ENCODE assay signal across 9 mouse cellular contexts in genomic region chr8:84067047-84067573, GRCm38 (mm10). TPM values are rescaled to one million over a fixed set of nuclear protein-coding genes. Genes with fewer than 3 reads are reported as not detected.
DNase-seq lines count a peak whose midpoint lies in the region; ATAC-seq and TF ChIP-seq lines count a peak whose summit lies in the region.
"Had no signal": no experiment of that assay in that cellular context is flagged by ENCODE, and none has a peak within 500 bp of the region (broad histone marks: within the 10 kb centered on the region; RNA-seq: fewer than 3 reads in every experiment).

No protein-coding gene starts in this region.

- H3K27me3 ChIP-seq in erythroblast, embryonic 14.5 days (ENCODE audit: control insufficient read depth) = no peaks in the 10 kb centered on the region
- H3K27me3 ChIP-seq in heart, embryonic 12.5 days (replicated peaks) = no peaks in the 10 kb centered on the region
- no peaks in the 10 kb centered on the region for H3K27me3 ChIP-seq in kidney, postnatal 0 days (ENCODE audit: insufficient read depth, low read length)
- no peaks in the 10 kb centered on the region for H3K27me3 ChIP-seq in liver, adult 2 months (ENCODE audit: control insufficient read depth, insufficient read depth, low read length)

- H3K4me1 ChIP-seq in erythroblast, embryonic 14.5 days (ENCODE audit: control insufficient read depth) = peaks cover 55% of the 10 kb centered on the region
- peaks cover 38% of the 10 kb centered on the region for H3K4me1 ChIP-seq in heart, embryonic 12.5 days (replicated peaks)
- peaks cover 32% of the 10 kb centered on the region for H3K4me1 ChIP-seq in kidney, postnatal 0 days (replicated peaks; ENCODE audit: insufficient read depth, low read length)
- H3K4me1 ChIP-seq in liver, adult 2 months (ENCODE audit: control insufficient read depth, insufficient read depth, low read length) = peaks cover 42% of the 10 kb centered on the region

- under 1% methylated on average over 57 of the region's 58 CpGs for whole genome bisulfite sequencing in heart, embryonic 12.5 days
- WGBS in kidney, postnatal 0 days = under 1% methylated on average over 44 of the region's 58 CpGs
- 1% methylated on average over 58 of the region's 58 CpGs for WGBS in liver, adult 2 months

- H3K9me3 ChIP-seq in erythroblast, embryonic 14.5 days (ENCODE audit: control insufficient read depth, low read length) = no peaks in the 10 kb centered on the region
- no peaks in the 10 kb centered on the region for H3K9me3 ChIP-seq in heart, embryonic 12.5 days (replicated peaks)
- no peaks in the 10 kb centered on the region for H3K9me3 ChIP-seq in kidney, postnatal 0 days (replicated peaks; ENCODE audit: low read length)

- H3K79me2 ChIP-seq in liver, adult 2 months (ENCODE audit: control insufficient read depth, insufficient read depth, low read length) = peaks cover 8% of the 10 kb centered on the region; the same call in 1 of the 2 replicates

- peak overlapping the region; percentile 90 for H3K9ac ChIP-seq in heart, embryonic 12.5 days
- H3K9ac ChIP-seq in kidney, postnatal 0 days (ENCODE audit: low read depth, low read length) = peak overlapping the region; percentile 92
- H3K9ac ChIP-seq in liver, adult 2 months (ENCODE audit: low read depth, low read length) = peak overlapping the region; percentile 70

- peak overlapping the region; percentile 91 for H3K4me3 ChIP-seq in erythroblast, embryonic 14.5 days (replicated peaks)
- H3K4me3 ChIP-seq in heart, embryonic 12.5 days = peak overlapping the region; percentile 97
- H3K4me3 ChIP-seq in kidney, postnatal 0 days (replicated peaks; ENCODE audit: low read depth, low read length) = peak overlapping the region; percentile 96
- peak overlapping the region; percentile 65 for H3K4me3 ChIP-seq in liver, adult 2 months (ENCODE audit: insufficient read depth, low read depth, low read length)

- no peak for TF ChIP-seq CTCF in kidney, postnatal 0 days (IDR thresholded peaks at IDR 0.05; ENCODE audit: low read depth)
- TF ChIP-seq CTCF in liver, adult 2 months (IDR thresholded peaks at IDR 0.05; ENCODE audit: low read depth, low read length) = no peak

- peak; percentile 83 for ATAC-seq in heart, embryonic 12.5 days (ENCODE audit: insufficient number of reproducible peaks, low FRiP score)
- peak; percentile 75 for ATAC-seq in kidney, postnatal 0 days (replicated peaks; ENCODE audit: low FRiP score, low read depth)
- peak; percentile 42 for ATAC-seq in monocyte, adult 5-6 weeks (replicated peaks; ENCODE audit: insufficient number of reproducible peaks, low FRiP score, low TSS enrichment, poor library complexity, severe bottlenecking)

- peak overlapping the region; percentile 96 for H3K27ac ChIP-seq in heart, embryonic 12.5 days (ENCODE audit: poor library complexity, severe bottlenecking)
- H3K27ac ChIP-seq in kidney, postnatal 0 days = peak overlapping the region; percentile 94
- H3K27ac ChIP-seq in liver, adult 2 months (replicated peaks; ENCODE audit: insufficient read depth, low read depth, low read length) = peak overlapping the region; percentile 45

- 0 out of 2 replicates have a peak, but pooled peaks have one; percentile 38 for TF ChIP-seq POLR2A in liver, adult 2 months (IDR thresholded peaks at IDR 0.05; ENCODE audit: extremely low read depth, insufficient read depth, low read length)

- peaks cover 4% of the 10 kb centered on the region; the same call in 1 of the 2 replicates for H3K36me3 ChIP-seq in erythroblast, embryonic 14.5 days (ENCODE audit: control insufficient read depth)
- no peaks in the 10 kb centered on the region for H3K36me3 ChIP-seq in heart, embryonic 12.5 days
- H3K36me3 ChIP-seq in kidney, postnatal 0 days (ENCODE audit: insufficient read depth, low read length) = no peaks in the 10 kb centered on the region
- no peaks in the 10 kb centered on the region for H3K36me3 ChIP-seq in liver, adult 2 months (ENCODE audit: control insufficient read depth, insufficient read depth, low read length)

- peak overlapping the region; percentile 75 for H3K4me2 ChIP-seq in heart, embryonic 12.5 days
- peak overlapping the region; percentile 56 for H3K4me2 ChIP-seq in kidney, postnatal 0 days (ENCODE audit: low read length)

- peak; percentile 97 for DNase-seq in CD4-positive, CD25-positive, alpha-beta regulatory T cell, adult 2 months (ENCODE audit: low read depth, low spot score)
- peak; percentile 78 for DNase-seq in brain, embryonic 18.5 days (ENCODE audit: low read depth, low spot score)
- peak; percentile 94 for DNase-seq in kidney, postnatal 0 days (ENCODE audit: low spot score)
- DNase-seq in liver, adult 2 months (ENCODE audit: extremely low read depth, low read depth, low spot score) = peak; percentile 60
- peak; percentile 95 for DNase-seq in spleen, postnatal 36 days (ENCODE audit: low spot score in 2 of 2)

RNA-seq across cellular contexts. Expression of gene Rfx1, which starts 0.5 kb away (rescaled TPM):
- polyA plus RNA-seq in erythroblast, embryonic 14.5 days (2012) = 3.9 and 4.7 TPM in 2 replicates
- polyA plus RNA-seq in heart, embryonic 12.5 days (2016; fragmentation: Nextera tagmentation; extraction: Ambion mirVana) = 6.9 and 7.5 TPM in 2 replicates
- 6.7 and 7.4 TPM in 2 replicates for polyA plus RNA-seq in kidney, postnatal 0 days (2015; fragmentation: Nextera tagmentation; extraction: Ambion mirVana)
- total RNA-seq in liver, adult 2 months (2014; rRNA removed) = 1.8 and 2.6 TPM in 2 replicates
- polyA plus RNA-seq in liver, adult 2 months (2012; rRNA removed) = 6.4 and 8.3 TPM in 2 replicates
- 8.4 to 15.4 TPM (median 10.1 TPM) in 3 replicates for total RNA-seq in monocyte, adult 5-6 weeks (2017)

RNA-seq across cellular contexts. Expression of gene Gm10643, which starts 2.2 kb away (rescaled TPM):
- polyA plus RNA-seq in erythroblast, embryonic 14.5 days (2012) = not detected in 2 replicates
- polyA plus RNA-seq in heart, embryonic 12.5 days (2016; fragmentation: Nextera tagmentation; extraction: Ambion mirVana) = 1.2 TPM in 2 replicates
- 1.8 TPM in 2 replicates for polyA plus RNA-seq in kidney, postnatal 0 days (2015; fragmentation: Nextera tagmentation; extraction: Ambion mirVana)
- 0.65 and 0.74 TPM in 2 replicates for total RNA-seq in liver, adult 2 months (2014; rRNA removed)
- polyA plus RNA-seq in liver, adult 2 months (2012; rRNA removed) = 0.10 TPM in 1 of 2 replicates, not detected in the other
- total RNA-seq in monocyte, adult 5-6 weeks (2017) = 2.4 to 3.7 TPM (median 2.6 TPM) in 3 replicates

RNA-seq across cellular contexts. Expression of gene Rln3, which starts 22.3 kb away (rescaled TPM):
- polyA plus RNA-seq in erythroblast, embryonic 14.5 days (2012) = not detected in 2 replicates
- not detected in 2 replicates for polyA plus RNA-seq in heart, embryonic 12.5 days (2016; fragmentation: Nextera tagmentation; extraction: Ambion mirVana)
- not detected in 2 replicates for polyA plus RNA-seq in kidney, postnatal 0 days (2015; fragmentation: Nextera tagmentation; extraction: Ambion mirVana)
- total RNA-seq in liver, adult 2 months (2014; rRNA removed) = not detected in 2 replicates
- not detected in 2 replicates for polyA plus RNA-seq in liver, adult 2 months (2012; rRNA removed)
- total RNA-seq in monocyte, adult 5-6 weeks (2017) = not detected in 3 replicates
- polyA plus RNA-seq: gonadal fat pad, adult 2 months had no signal

RNA-seq across cellular contexts. Expression of gene Il27ra, which starts 24.7 kb away (rescaled TPM):
- polyA plus RNA-seq in erythroblast, embryonic 14.5 days (2012) = 0.02 TPM in 1 of 2 replicates, not detected in the other
- polyA plus RNA-seq in heart, embryonic 12.5 days (2016; fragmentation: Nextera tagmentation; extraction: Ambion mirVana) = 4.4 and 5.3 TPM in 2 replicates
- 1.2 and 1.3 TPM in 2 replicates for polyA plus RNA-seq in kidney, postnatal 0 days (2015; fragmentation: Nextera tagmentation; extraction: Ambion mirVana)
- 1.4 and 1.5 TPM in 2 replicates for total RNA-seq in liver, adult 2 months (2014; rRNA removed)
- polyA plus RNA-seq in liver, adult 2 months (2012; rRNA removed) = 1.4 and 2.1 TPM in 2 replicates
- total RNA-seq in monocyte, adult 5-6 weeks (2017) = 7.4 to 27.0 TPM (median 8.4 TPM) in 3 replicates

RNA-seq across cellular contexts. Expression of gene Dcaf15, which starts 37.5 kb away (rescaled TPM):
- polyA plus RNA-seq in erythroblast, embryonic 14.5 days (2012) = 4.7 and 4.9 TPM in 2 replicates
- 10.5 and 11.4 TPM in 2 replicates for polyA plus RNA-seq in heart, embryonic 12.5 days (2016; fragmentation: Nextera tagmentation; extraction: Ambion mirVana)
- polyA plus RNA-seq in kidney, postnatal 0 days (2015; fragmentation: Nextera tagmentation; extraction: Ambion mirVana) = 7.5 TPM in 2 replicates
- 1.4 and 2.2 TPM in 2 replicates for total RNA-seq in liver, adult 2 months (2014; rRNA removed)
- 9.2 and 9.9 TPM in 2 replicates for polyA plus RNA-seq in liver, adult 2 months (2012; rRNA removed)
- 19.0 to 27.3 TPM (median 24.0 TPM) in 3 replicates for total RNA-seq in monocyte, adult 5-6 weeks (2017)

Comparison
In these comparisons a context has a peak if more than half of its experiments do, and no peak if none do; other contexts are left out.
1. Peak in every context shown above with its lines: DNase-seq, ATAC-seq, H3K4me3 ChIP-seq and H3K27ac ChIP-seq.
2. H3K27ac ChIP-seq: peak in every context shown above with its lines; median percentile 96 in heart, embryonic 12.5 days; 94 in kidney, postnatal 0 days; 45 in liver, adult 2 months.